Mouse (Mus musculus): ENCODE measurements at regions not wholly inside any gene's neighbourhood (a gene's known extent, or its start where the extent isn't known, plus 50 kb on each side); places are given as distances from the start of the nearest gene placed in this dataset.

GRCm38 (mm10) chr3:130866952-130867632, 136.9 kb upstream of the Rpl34 start:
- TF ChIP-seq CTCF (IDR thresholded peaks at IDR 0.05; ENCODE audit: borderline replicate concordance, insufficient read depth, low read length) (no peak), POLR2A (IDR thresholded peaks at IDR 0.05; ENCODE audit: low read depth, low read length) (no peak)

Data from embryonic fibroblast, embryonic 13.5 days (primary cell).